Mouse (Mus musculus) hindbrain, postnatal 0 days (tissue): ENCODE results near the gene Rsph14. TPM values are rescaled to one million over a fixed set of nuclear protein-coding genes. Genes with fewer than 3 reads are reported as not detected.

Experiments used
- ATAC-seq: fragments of 200-750 bp; cut with Nextera tagmentation; 2 replicates; pipeline ENCODE4 v1.8.0; 2017; ENCODE audit warnings: mild to moderate bottlenecking, moderate TSS enrichment, moderate library complexity
- DNase-seq: peaks from one replicate; pipeline ENCODE4 v3.0.0-alpha.2; 2015; ENCODE audit warnings: low spot score
- H3K27ac ChIP-seq: fragments of 300-500 bp; sonication (generic); 2 replicates; pipeline ENCODE4 v1.5.1; 2014; ENCODE audit warnings: mild to moderate bottlenecking
- H3K27me3 ChIP-seq: fragments of 300-500 bp; sonication (generic); 2 replicates; pipeline ENCODE4 v1.6.1; 2014; ENCODE audit warnings: low read length, mixed read lengths; ENCODE audit not compliant: insufficient read depth
- H3K36me3 ChIP-seq: fragments of 300-500 bp; sonication (generic); 2 replicates; pipeline ENCODE4 v1.6.1; 2014; ENCODE audit warnings: low read length, mixed read lengths; ENCODE audit not compliant: insufficient read depth
- H3K4me1 ChIP-seq: fragments of 300-500 bp; sonication (generic); 2 replicates; pipeline ENCODE4 v1.6.1; 2014; ENCODE audit warnings: antibody characterized with exemption, low read length, mixed read lengths; ENCODE audit not compliant: insufficient read depth
- H3K4me2 ChIP-seq: fragments of 300-500 bp; sonication (generic); 2 replicates; pipeline ENCODE4 v1.6.1; 2014; ENCODE audit warnings: low read depth, mild to moderate bottlenecking, low read length, moderate library complexity, mixed read lengths
- H3K4me3 ChIP-seq: fragments of 300-500 bp; sonication (generic); 2 replicates; pipeline ENCODE4 v1.5.1; 2014; ENCODE audit warnings: low read length
- H3K9ac ChIP-seq: fragments of 300-500 bp; sonication (generic); replicated peaks from 2 replicates; pipeline ENCODE4 v1.6.1; 2014; ENCODE audit warnings: mild to moderate bottlenecking, low read length, moderate library complexity, mixed read lengths
- H3K9me3 ChIP-seq: fragments of 300-500 bp; sonication (generic); 2 replicates; pipeline ENCODE4 v1.6.1; 2016; ENCODE audit warnings: low read length, mixed read lengths
- CTCF ChIP-seq: IDR thresholded peaks from 2 replicates; pipeline ENCODE4 v1.5.1; 2016; ENCODE audit warnings: antibody characterized with exemption, control low read depth, low read depth
- WGBS: fragments of 180-500 bp; shearing (Covaris S2); extraction: QIAGEN DNeasy Blood & Tissue Kit; methylation state at CpG from one replicate; pipeline ENCODE4 v1.1.7; 2014; 5-methylcytosine and 5-hydroxymethylcytosine counted together
- polyA plus RNA-seq: library from polyadenylated mRNA; unstranded; fragments of >200 nt; fragmentation: Nextera tagmentation; extraction: Ambion mirVana; gene quantifications from 2 replicates; pipeline ENCODE4 v1.2.1, GENCODE M21; 2015
- total RNA-seq: library from RNA; depleted of rRNA; stranded (reverse); fragments of >200 nt; gene quantifications from 2 replicates; pipeline ENCODE4 v1.2.3, GENCODE M21; 2014

Rsph14 gene
- total and polyA plus RNA-seq, 2 experiments from 2014 or later = 0.46 to 1.7 TPM

DNA sequence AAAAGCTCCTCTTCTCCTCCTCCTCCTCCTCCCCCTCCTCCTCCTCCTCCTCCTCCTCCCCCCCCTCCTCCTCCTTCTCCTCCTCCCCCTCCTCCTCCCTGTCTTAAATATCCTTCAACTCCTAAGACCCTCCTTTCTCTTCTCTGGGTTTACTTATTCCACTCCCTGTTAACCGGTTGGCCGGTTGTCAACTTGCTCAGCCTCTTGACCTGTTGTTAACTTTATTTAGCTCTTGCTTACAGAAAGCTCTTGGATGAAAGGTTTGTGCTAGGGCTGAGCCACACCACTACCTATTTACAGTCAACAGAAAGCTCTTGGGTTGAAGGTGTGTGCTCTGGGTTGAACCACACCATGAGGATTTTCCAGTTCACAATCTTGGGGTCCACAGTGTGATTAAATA lies 12.1 kb downstream of the Rsph14 start:
- Histone ChIP-seq H3K4me1 (no peaks in the 10 kb centered on the region), H3K27me3 (no peaks in the 10 kb centered on the region), H3K27ac (no peak overlapping the region), H3K9me3 (no peaks in the 10 kb centered on the region), H3K4me3 (no peak overlapping the region), H3K36me3 (peaks cover 2% of the 10 kb centered on the region; the same call in 1 of the 2 replicates), H3K4me2 (no peak overlapping the region), H3K9ac (no peak overlapping the region)
- DNase-seq (no peak), ATAC-seq (no peak)
- TF ChIP-seq CTCF = no peak
- 61% methylated on average over 2 of the region's 2 CpGs for WGBS

DNA sequence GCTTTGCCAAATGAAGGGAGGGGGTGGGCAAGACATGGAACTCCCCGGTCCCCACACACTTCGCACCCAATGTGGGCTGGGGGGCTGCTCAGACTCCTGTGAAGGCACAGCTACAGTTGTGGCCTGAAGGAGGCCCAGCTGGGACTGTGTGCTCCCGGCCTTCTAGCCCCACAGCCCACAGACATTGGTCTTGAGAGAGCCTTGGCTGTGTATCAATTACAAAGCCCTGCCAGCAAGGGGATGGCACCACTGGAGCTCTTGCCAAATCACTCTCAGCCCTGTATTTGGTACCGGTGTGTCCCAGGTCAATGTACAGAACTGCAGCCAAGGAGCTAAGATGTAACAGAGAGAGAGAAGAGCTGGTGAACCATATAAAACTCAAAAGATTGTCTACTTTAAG lies 15.9 kb downstream of the Rsph14 start:
- no peaks in the 10 kb centered on the region for H3K9me3 ChIP-seq
- no peak for ATAC-seq
- H3K4me3 ChIP-seq = no peak overlapping the region
- H3K36me3 ChIP-seq = peaks cover 8% of the 10 kb centered on the region; the same call in 1 of the 2 replicates
- TF ChIP-seq CTCF = no peak
- no peak overlapping the region for H3K27ac ChIP-seq
- no peak overlapping the region for H3K9ac ChIP-seq
- DNase-seq = peak; percentile 48
- H3K4me2 ChIP-seq = no peak overlapping the region
- H3K4me1 ChIP-seq = no peaks in the 10 kb centered on the region
- H3K27me3 ChIP-seq = no peaks in the 10 kb centered on the region
- 46% methylated on average over 4 of the region's 4 CpGs for WGBS

DNA sequence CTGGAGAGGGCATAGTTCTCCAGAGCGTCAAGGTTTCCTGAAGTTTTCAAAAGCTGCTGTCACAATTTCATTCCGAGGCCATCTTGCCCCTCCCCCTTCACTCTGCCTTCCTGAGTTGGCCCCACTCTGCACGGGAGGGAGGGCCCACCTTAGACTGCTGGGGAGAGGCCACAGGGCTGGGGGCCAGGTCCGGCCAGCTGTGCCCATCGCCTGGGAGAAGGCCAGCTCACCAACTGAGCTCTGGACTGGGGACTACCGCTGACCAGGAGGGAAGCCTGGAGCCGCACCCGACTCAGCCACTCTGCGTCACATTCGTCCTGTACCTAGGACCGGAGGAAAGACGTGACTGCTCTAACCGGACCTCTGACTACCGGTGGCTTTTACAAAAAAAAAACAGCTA lies 16.9 kb downstream of the Rsph14 start:
- no peaks in the 10 kb centered on the region for H3K27me3 ChIP-seq
- 55% methylated on average over 14 of the region's 14 CpGs for WGBS
- ATAC-seq (no peak), DNase-seq (no peak)
- H3K9me3 ChIP-seq = no peaks in the 10 kb centered on the region
- H3K27ac ChIP-seq = no peak overlapping the region
- no peak overlapping the region for H3K9ac ChIP-seq
- peaks cover 8% of the 10 kb centered on the region; the same call in 1 of the 2 replicates for H3K36me3 ChIP-seq
- no peak for TF ChIP-seq CTCF
- H3K4me1 ChIP-seq = no peaks in the 10 kb centered on the region
- H3K4me3 ChIP-seq = no peak overlapping the region
- H3K4me2 ChIP-seq = no peak overlapping the region

DNA sequence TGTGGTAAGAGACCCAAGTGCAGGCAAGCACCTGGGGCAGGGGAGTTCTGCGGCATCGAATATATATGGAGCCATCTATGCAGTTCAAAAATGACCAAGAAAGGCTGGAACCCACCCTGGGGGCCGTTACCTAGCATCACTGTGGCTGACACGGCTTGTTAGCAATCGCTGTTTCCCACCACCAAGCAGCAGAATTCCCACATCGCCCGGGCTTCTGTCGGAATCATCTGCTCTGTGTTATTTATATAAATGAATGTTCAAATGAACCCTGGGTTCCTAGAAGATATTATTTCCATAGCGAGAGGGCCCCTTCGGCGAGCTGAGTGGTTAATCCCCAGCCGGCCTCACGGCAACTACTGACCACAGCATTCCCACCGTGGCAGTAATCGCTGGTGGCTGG lies 21.7 kb downstream of the Rsph14 start:
- Histone ChIP-seq H3K4me1 (0 out of 2 replicates have a peak, but pooled peaks cover 12% of the 10 kb centered on the region), H3K4me3 (no peak overlapping the region), H3K27me3 (no peaks in the 10 kb centered on the region), H3K9ac (no peak overlapping the region), H3K9me3 (no peaks in the 10 kb centered on the region), H3K4me2 (no peak overlapping the region), H3K36me3 (peaks cover 8% of the 10 kb centered on the region; the same call in 1 of the 2 replicates), H3K27ac (no peak overlapping the region)
- DNase-seq (no peak), ATAC-seq (no peak)
- TF ChIP-seq CTCF = no peak
- 60% methylated on average over 15 of the region's 15 CpGs for WGBS

DNA sequence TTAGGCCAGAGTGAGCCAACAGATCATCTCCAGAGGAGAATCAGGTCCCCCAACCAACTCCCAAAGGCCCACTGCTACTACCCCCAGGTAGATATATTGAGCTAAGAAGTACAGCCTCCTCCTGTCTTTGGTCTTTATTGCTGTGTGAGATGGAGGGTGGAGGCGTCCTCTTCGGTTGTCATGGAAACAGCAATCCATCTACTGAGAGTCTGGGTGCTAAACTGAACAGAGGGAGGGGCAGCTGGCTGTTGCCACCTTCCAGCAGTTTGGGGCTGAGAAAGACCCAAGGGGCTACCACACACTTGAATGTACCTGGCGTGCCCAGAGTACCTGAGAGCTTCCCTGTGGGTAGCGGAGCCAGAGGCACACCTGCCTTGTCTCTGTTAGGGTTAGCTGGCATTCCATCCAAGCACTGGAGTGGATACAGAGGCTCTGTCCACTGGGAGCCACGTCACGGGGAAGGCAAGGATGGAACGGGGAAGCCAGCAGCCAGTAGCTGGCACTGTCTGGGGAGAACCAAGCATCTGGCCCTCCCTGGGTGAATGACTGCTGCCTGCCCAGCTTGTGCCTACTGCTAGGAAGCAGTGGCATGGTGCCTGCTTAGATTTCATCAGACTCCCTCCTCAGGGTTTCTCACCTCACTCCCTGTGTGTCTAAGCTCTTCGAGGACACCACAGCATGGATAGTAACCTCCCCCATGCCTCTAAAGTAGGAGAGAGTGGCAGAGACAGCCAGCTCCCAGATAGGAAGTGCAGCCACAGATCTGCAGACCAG lies 25.3 kb downstream of the Rsph14 start:
- Histone ChIP-seq H3K36me3 (no peaks in the 10 kb centered on the region), H3K27me3 (no peaks in the 10 kb centered on the region), H3K27ac (no peak overlapping the region), H3K4me1 (0 out of 2 replicates have a peak, but pooled peaks cover 12% of the 10 kb centered on the region), H3K9me3 (no peaks in the 10 kb centered on the region), H3K9ac (no peak overlapping the region), H3K4me3 (no peak overlapping the region), H3K4me2 (no peak overlapping the region)
- no peak for TF ChIP-seq CTCF
- DNase-seq (peak; percentile 20), ATAC-seq (peak; percentile 33)
- 41% methylated on average over 8 of the region's 8 CpGs for WGBS

GRCm38 (mm10) chr10:75004067-75004466 lies 28.3 kb downstream of the Rsph14 start:
- Histone ChIP-seq H3K4me2 (no peak overlapping the region), H3K27me3 (no peaks in the 10 kb centered on the region), H3K36me3 (no peaks in the 10 kb centered on the region), H3K9me3 (no peaks in the 10 kb centered on the region), H3K27ac (no peak overlapping the region), H3K4me1 (0 out of 2 replicates have a peak, but pooled peaks cover 12% of the 10 kb centered on the region), H3K4me3 (no peak overlapping the region), H3K9ac (no peak overlapping the region)
- DNase-seq (no peak), ATAC-seq (no peak)
- WGBS = 95% methylated on average over 3 of the region's 3 CpGs
- no peak for TF ChIP-seq CTCF

DNA sequence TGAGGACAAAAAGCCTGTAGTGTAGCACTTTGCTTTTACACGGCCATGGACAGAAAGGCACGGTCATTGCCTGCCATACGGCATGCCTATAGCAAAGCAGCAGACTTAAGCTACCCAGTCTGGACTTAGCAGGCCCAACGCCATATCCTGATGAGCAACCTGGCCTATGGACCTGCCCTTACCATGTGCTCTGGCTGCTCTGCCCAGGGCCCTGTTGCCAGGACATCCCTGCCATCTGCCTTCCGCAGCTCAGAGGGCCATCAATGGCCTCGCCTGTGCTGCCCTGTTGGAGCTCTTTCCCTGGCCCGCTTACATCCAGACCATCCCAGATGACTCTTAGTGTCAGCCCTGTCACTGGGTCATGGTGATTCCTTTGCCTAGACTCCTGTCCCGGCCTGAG lies 31.0 kb downstream of the Rsph14 start:
- no peaks in the 10 kb centered on the region; the same call in 1 of the 2 replicates for H3K36me3 ChIP-seq
- H3K4me2 ChIP-seq = no peak overlapping the region
- no peaks in the 10 kb centered on the region for H3K9me3 ChIP-seq
- H3K27me3 ChIP-seq = no peaks in the 10 kb centered on the region
- no peaks in the 10 kb centered on the region for H3K4me1 ChIP-seq
- H3K9ac ChIP-seq = no peak overlapping the region
- peak; percentile 24; the same call in 1 of the 2 replicates for ATAC-seq
- H3K4me3 ChIP-seq = no peak overlapping the region
- 69% methylated on average over 8 of the region's 8 CpGs for WGBS
- H3K27ac ChIP-seq = no peak overlapping the region
- no peak for TF ChIP-seq CTCF
- no peak for DNase-seq
